Mouse (Mus musculus) A20 (cell line): ENCODE data around the gene Fras1.
A peak's percentile ranks its signal among the peaks of the same experiment; 100 is the strongest.

Source experiments
- DNase-seq: peaks from one replicate; pipeline ENCODE4 v3.0.0-alpha.2; 2011; ENCODE audit warnings: low read depth, low spot score

The Fras1 gene

DNA sequence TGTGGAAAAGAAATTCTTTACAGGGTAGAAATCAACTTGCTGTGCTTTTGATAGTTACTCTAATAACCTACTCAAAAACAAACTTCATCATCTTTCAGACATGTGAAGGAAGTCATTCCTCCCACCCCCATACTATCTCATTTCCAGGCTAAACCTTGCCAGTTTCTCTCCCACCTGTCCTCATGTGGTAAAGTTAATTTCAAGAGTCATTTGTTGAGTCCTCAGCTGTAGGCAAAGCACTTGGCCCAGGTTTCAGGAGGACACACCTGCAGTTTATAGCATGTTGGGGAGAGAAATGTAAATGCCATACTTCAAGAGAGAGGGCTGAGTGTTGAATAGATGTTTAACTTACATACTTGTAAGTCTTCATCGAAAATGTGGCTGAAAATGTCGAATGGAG lies 107.4 kb downstream of the Fras1 start:
- no peak for DNase-seq

DNA sequence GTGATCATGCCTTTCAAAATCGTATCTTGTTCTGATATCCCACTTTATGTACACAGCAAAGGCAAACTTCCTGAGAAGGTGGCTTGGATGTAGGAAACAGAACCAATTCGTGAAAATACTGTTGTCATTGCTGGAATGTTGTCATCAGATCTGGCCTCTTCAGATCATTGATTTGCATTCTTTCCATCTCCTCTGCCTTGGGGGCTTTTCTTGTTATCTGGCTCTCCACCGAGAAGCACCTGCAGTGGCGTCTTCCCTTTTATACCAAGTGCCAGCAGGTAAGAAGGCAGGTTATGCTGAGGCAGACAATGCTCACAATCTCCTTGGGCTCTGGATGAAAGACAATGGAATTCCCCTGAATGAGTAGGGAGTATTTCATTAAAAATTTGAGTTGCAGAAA lies 108.3 kb downstream of the Fras1 start:
- DNase-seq, result no peak

- DNase-seq, result peak; percentile 19
Observed at GRCm38 (mm10) chr5:96492497-96492896, 118.7 kb downstream of the Fras1 start.

DNA sequence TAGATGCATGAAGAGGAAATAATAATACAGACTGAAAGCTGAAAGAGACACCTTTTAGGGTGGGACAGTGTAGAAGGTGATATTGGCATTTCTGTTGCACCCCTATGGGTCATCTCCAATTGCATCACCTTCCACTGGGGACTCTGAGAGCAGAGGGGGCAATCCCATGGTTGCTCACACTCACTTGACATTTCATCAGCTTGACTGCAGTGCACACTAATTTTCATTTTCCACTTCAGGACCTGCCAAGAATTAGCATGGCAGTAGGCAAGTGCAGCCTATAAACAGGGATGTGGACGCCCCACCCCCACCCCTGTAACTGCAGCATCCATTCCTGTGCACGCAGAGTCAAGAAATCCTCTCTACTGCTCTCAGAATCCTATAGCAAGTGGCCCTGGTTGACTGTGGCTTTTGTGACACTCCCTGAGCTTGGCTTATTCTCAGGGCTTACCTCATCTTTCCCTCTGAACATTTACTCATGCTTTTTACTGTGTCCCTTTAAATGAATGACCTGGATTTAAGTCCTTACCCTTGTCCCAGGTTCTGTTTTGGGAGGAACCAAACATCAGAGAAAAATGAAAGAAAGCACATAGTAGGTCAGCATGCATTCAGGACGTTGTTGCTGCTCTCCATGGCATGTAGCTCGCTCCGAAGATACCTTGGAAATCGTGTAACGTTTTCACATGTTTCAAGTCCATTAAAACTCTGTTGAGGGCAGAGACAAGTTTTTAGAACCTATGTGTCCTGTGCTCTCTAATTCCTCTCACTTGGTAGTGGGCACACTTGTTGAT lies 120.9 kb downstream of the Fras1 start:
- DNase-seq, result no peak

DNA sequence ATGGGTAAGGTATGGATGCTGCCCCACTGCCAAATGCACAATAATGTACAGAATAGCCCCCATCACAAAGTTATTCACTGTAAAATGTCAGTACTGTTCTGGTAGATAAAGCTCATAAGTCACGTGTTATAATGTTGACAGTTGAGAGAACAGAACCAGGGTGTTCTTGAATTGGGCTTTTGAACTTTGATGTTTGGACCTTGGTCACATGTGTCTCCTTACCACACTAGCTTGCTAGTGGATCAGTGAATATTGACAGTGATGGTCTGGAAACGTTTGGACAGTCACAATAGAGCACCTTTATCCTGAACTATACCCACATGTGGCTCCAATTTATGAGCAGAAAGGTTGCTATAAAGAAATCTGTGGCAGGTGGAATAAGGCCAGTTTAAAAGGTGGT lies 124.3 kb downstream of the Fras1 start:
- no peak for DNase-seq

DNA sequence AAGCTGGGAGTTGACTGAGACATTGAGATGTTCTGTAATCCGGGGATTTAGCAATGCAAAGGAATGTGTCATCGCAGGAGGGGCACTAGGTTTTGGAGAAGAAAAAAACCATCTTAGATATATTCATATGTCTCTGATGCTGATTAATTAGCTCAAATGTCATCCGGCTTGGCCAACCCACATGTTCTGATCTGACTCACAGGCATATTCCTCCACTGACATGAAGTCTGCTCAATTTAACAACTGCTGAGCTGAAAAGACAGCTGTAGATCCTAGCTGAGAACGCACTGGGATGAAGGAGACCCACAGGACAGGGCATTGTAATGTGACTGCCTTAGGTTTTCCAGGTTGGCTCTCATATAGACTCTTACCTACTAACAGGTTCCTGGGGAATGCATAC lies 128.0 kb downstream of the Fras1 start:
- DNase-seq, result no peak

DNA sequence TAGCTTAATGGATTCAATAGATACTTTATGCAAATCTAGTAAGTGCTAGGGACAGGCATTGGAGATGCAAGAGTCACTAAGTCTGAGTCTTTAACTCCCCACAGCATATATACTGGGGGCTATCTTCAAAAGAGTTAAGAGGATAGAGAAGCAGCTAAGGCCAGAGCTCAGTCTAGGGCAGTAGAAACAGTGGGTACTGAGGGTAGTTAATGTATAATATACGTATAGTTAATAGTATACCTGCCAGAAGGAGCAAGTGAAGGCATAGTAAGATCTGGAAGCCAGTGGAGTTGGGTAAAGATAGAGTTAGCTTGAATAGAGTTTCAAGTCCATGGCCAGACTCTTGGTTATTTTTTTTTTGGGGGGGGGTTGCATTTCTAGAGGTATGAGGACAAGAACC lies 128.6 kb downstream of the Fras1 start:
- no peak for DNase-seq

GRCm38 (mm10) chr5:96511005-96511404 lies 137.2 kb downstream of the Fras1 start:
- DNase-seq, result peak; percentile 14

DNA sequence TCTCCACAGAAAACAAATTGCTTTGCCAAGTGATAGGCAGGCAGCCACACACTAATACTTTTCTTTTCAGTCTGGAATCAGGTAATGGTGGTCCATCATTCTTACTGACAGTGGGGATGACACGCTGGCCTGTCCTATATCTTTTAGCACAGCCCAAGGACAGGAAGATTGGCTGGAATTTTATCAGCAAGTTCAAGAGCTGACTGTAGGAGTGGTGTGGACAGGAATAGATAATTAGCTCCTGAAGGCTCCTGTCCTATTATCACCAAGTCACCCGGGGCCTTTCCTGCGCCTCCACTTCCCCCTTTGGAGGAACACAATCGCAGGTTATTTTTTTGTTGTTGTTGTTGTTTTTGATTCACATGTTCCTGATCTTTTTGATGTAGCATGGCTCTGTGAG lies 139.6 kb downstream of the Fras1 start:
- DNase-seq, result no peak

GRCm38 (mm10) chr5:96515860-96516311 lies 142.1 kb downstream of the Fras1 start:
- no peak for DNase-seq

DNA sequence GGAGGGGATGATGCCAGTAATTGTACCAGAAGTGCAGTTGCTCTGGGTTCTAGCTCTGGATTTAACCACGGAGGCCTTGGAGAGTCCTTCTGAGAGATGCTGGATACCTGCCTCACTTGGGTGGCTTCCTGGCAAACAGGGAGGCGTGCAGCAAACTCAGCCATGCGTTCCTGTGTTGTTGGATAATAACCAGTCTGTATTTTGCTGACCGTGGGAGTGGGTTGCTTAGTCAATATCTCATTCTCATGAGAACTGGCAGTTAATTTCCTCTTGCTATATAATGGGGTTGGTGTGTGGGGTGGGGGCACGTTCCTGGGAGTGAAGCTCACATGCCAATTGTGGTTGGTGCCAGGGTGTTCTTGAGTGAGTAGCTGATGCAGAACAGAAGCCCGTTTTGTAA lies 142.6 kb downstream of the Fras1 start:
- no peak for DNase-seq

- DNase-seq, result no peak
Observed at GRCm38 (mm10) chr5:96521541-96521940, 147.8 kb downstream of the Fras1 start.

DNA sequence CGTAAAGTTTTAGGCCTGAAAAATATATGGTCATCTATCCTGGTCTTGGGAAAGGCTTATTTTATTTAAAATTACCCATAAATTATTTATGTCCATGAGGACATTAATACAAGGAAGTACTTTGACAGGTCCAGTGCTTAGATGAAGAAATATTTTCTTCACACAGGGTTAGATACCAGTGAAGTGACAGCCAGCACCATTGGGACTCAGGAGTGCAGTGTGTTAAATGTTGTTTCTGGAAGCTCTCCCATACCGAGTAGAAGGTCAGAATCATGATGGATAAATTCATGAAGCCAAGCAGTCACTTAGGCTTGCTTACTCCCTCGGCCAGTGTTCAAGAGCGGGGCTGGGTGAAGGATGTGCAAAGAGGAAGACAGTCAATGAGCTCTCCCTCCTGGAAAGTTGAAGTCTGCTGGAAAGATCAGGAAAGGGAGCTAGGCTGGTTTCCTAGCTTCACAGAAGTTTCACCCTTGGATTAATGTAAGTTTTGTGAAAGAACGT lies 149.2 kb downstream of the Fras1 start:
- DNase-seq, result no peak

- no peak for DNase-seq
Observed at GRCm38 (mm10) chr5:96528296-96528695, 154.5 kb downstream of the Fras1 start.

- DNase-seq, result no peak
Observed at GRCm38 (mm10) chr5:96530516-96530915, 156.8 kb downstream of the Fras1 start.

DNA sequence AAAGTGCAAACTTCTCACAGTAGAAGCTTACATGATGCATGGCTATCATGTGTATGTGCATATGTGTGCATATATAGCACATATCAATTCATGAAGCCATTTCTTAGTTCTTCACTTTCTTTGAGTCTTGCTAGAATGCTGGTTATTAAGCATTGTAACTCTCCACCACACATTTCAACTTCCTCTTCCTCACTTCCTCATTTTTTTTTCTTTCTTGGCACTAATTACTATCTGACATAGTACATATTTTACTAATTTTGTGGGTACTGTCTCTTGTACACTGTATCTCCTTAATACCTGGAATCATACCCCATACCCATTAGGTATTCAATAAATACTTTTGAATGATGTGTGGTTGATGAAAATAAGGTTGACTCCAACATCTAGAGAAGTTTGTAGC lies 158.2 kb downstream of the Fras1 start:
- peak; percentile 39 for DNase-seq

DNA sequence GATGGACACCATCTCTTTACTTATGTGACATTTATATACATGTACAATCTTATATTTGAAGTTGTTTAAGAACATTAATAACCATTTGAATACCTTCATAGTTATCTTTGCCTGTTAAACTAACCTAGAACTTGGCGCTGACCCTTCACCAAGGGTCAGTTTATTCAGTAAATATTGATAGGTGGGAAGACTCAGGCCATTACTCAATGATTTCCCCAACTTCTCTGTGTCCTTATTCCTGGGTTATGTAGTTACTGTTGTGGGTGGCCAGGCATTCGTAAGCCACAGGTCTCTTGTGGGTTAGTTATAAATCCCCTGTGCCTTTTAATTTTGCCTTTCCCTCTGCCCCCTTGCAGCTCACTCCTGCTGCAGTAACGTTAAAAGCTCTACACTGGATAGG lies 162.8 kb downstream of the Fras1 start:
- DNase-seq, result no peak

- no peak for DNase-seq
Observed at GRCm38 (mm10) chr5:96536937-96537336, 163.2 kb downstream of the Fras1 start.

DNA sequence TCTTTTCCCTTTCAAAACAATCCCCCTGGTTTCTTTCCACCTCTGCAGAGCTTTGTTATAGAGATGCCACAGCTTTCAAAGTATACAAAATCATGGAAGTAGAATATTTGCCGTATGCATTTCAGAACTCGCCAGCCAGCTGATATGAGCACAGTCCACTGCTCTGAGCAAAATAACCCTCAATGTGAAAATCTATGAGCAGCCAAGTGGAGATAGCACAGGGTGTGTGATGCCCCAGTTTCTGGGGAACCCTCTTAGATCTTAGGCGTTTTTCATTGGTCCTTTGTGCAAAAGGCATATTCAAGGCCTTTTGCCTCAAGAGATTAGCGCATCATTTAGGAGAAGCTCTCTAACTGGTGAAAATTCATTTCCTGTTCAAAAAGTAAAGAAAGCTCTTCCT lies 170.4 kb downstream of the Fras1 start:
- DNase-seq, result no peak

- DNase-seq, result no peak
Observed at GRCm38 (mm10) chr5:96545994-96546393, 172.2 kb downstream of the Fras1 start.

DNA sequence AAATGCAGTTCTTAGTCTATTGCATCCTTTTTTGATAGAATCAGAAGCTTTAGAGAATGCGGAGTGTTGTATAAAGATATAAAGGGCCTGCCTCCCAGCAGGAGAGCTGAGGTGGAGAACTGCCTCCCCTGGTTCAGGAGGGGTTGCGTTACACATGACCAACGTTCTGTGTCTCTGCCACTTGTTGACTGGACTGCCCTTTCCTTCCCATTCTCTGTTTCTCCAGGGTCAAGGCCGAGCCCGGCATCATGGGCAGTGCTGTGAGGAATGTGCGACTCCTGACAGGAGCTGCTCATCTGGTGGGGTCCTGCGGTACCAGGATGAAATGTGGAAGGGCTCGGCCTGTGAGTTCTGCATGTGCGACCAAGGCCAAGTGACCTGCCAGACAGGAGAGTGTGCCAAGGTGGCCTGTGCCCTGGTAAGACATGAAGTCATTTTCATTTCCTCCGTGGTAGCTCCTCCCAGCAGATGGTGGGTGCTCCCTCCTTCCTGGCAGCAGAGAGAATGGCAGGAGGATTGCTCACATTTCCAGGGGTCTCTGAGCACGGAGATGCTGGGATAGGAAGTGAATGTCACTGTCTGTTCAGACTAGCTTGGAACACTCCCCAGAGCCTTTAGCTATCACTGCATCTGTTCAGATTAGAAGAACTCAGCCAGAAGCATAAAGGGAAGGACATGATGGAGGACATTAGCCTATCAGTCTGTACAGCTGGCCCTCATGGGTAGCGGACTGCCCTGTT lies 181.4 kb downstream of the Fras1 start:
- no peak for DNase-seq

- no peak for DNase-seq
Observed at GRCm38 (mm10) chr5:96558049-96558804, 184.5 kb downstream of the Fras1 start.
